Mouse (Mus musculus) cerebellum, adult 2 months (tissue): ENCODE data around the gene Plekhh2. TPM values are rescaled to one million over a fixed set of nuclear protein-coding genes. Genes with fewer than 3 reads are reported as not detected.

Source experiments
- DNase-seq, 2 experiments: peaks; one replicate each; pipeline ENCODE4 v3.0.0; 2021
- H3K27ac ChIP-seq: fragments of 200-500 bp; 2 replicates; pipeline ENCODE4 v1.5.1; 2012; ENCODE audit warnings: low read length, control low read depth, inconsistent platforms; ENCODE audit not compliant: insufficient read depth
- H3K27me3 ChIP-seq: fragments of 200-500 bp; 2 replicates; pipeline ENCODE4 v1.6.1; 2012; ENCODE audit warnings: inconsistent platforms, mild to moderate bottlenecking, low read length, moderate library complexity; ENCODE audit not compliant: control insufficient read depth, insufficient read depth
- H3K4me1 ChIP-seq: fragments of 200-500 bp; 2 replicates; pipeline ENCODE4 v1.6.1; 2011; ENCODE audit warnings: low read length; ENCODE audit not compliant: control insufficient read depth, insufficient read depth
- H3K4me3 ChIP-seq: fragments of 200-500 bp; replicated peaks from 2 replicates; pipeline ENCODE3; 2011; ENCODE audit warnings: mild to moderate bottlenecking, low read depth, low read length, control low read depth; ENCODE audit not compliant: insufficient read depth
- CTCF ChIP-seq: fragments of 200-500 bp; IDR thresholded peaks from 2 replicates; pipeline ENCODE4 v1.5.1; 2011; ENCODE audit warnings: low read depth, mild to moderate bottlenecking, control low read depth, low read length, moderate library complexity, borderline replicate concordance; ENCODE audit not compliant: insufficient read depth
- POLR2A ChIP-seq: fragments of 200-500 bp; IDR thresholded peaks from 2 replicates; pipeline ENCODE4 v1.6.1; 2011; ENCODE audit warnings: low read length, control low read depth, borderline replicate concordance; ENCODE audit not compliant: insufficient read depth
- whole genome bisulfite sequencing: fragments of 180-500 bp; shearing (Covaris S2); methylation state at CpG from one replicate; pipeline ENCODE4 v1.1.7; 2018; 5-methylcytosine and 5-hydroxymethylcytosine counted together
- polyA plus RNA-seq: library from polyadenylated mRNA; depleted of rRNA; stranded (reverse); fragments of >200 nt; gene quantifications from 2 replicates; pipeline ENCODE4 v1.2.3, GENCODE M21; 2012

Gene Plekhh2
- polyA plus RNA-seq, 1 experiment = 5.3 TPM

DNA sequence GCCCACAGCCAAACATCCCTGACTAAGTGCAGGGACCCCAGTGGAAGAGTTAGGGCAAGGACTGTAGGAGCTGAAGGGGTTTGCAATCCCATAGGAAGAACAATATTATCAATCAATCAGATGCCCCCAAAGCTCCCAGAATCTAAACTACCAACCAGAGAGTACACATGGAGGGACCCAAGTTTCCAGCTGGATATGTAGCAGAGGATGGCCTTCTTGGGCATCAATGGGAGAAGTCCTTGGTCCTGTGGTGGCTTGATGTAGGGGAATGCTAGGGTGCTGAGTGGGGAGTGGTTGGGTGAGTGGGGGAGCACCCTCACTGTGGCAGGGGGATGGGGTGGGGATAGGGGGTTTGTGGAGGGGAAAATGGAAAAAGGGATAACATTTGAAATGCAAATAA lies 8.4 kb downstream of the Plekhh2 start:
- H3K27ac ChIP-seq = no peak overlapping the region
- DNase-seq = no peak
- TF ChIP-seq CTCF = no peak
- TF ChIP-seq POLR2A = no peak
- H3K4me1 ChIP-seq = no peaks in the 10 kb centered on the region
- H3K4me3 ChIP-seq = no peak overlapping the region
- H3K27me3 ChIP-seq = no peaks in the 10 kb centered on the region

GRCm38 (mm10) chr17:84529356-84529755 lies 17.7 kb downstream of the Plekhh2 start:
- Histone ChIP-seq H3K4me3 (no peak overlapping the region), H3K27me3 (no peaks in the 10 kb centered on the region; the same call in 1 of the 2 replicates), H3K27ac (no peak overlapping the region; the same call in 1 of the 2 replicates), H3K4me1 (no peaks in the 10 kb centered on the region)
- 24% methylated on average over 4 of the region's 4 CpGs for WGBS
- no peak for DNase-seq
- TF ChIP-seq CTCF (no peak), POLR2A (no peak)

DNA sequence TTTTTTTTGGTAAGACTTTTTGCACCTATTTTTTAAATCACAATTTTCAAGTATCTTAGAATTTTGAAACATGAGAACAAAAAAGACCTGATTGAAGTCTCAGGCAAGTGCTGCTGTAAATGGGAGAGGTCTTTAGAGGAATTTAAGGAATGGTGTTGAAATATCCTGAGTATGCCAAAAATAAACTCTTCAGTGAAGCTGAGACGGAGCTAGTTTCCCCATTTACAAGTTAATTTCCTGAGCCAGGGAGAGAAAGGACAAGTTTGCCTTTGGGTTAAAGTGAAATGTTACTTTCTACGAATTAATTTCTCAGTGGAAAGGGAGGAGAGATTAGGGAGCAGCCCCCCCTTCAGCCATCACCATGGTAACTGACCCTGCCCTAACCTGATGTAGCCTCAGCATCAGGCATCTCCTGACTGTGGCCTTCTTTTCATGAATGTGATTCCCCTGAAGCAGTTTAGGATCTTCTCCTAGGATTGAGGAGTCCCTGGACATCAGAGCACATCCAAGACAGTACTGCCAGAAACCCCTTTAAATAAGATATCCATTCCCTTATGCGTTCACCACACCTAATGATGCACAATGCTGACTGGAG lies 18.6 kb downstream of the Plekhh2 start:
- no peak overlapping the region for H3K4me3 ChIP-seq
- TF ChIP-seq POLR2A (no peak), CTCF (no peak)
- H3K4me1 ChIP-seq = no peaks in the 10 kb centered on the region
- DNase-seq = no peak
- H3K27me3 ChIP-seq = no peaks in the 10 kb centered on the region; the same call in 1 of the 2 replicates
- no peak overlapping the region for H3K27ac ChIP-seq
- WGBS = 64% methylated on average over 3 of the region's 3 CpGs

DNA sequence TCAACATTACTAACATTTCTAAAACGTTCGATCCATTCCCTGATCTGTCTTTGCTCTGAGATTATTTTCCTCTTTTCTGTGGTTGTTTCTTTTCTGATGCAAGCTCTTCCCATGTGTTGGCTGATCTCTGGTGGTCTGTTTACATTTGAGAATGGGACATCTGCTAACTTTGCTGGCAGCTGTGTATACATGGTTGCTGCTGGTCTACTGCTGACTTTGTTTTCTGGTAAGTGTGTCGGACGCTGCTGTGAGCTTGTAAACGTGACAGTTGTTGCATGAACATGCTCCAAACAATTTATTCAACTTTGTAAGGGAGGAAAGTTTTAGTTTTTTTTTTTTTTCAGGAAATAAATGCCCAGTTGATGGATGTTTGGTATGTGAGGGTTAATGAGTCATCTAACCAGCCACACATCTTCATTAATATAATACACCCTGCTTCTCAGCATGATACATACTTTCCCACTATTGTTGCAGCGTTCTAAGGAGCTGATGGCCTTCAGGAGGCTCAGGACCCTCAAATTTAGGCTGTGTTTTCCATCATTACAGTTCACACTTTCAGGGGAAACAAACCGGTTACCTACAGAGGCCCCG lies 21.3 kb downstream of the Plekhh2 start:
- TF ChIP-seq POLR2A (no peak), CTCF (no peak)
- Histone ChIP-seq H3K4me1 (no peaks in the 10 kb centered on the region), H3K27ac (no peak overlapping the region), H3K27me3 (no peaks in the 10 kb centered on the region; the same call in 1 of the 2 replicates), H3K4me3 (no peak overlapping the region)
- DNase-seq = no peak
- 49% methylated on average over 8 of the region's 8 CpGs for WGBS

- WGBS = 36% methylated on average over 4 of the region's 4 CpGs
- H3K4me3 ChIP-seq = no peak overlapping the region
- no peak for TF ChIP-seq POLR2A
- no peak for TF ChIP-seq CTCF
- H3K27ac ChIP-seq = no peak overlapping the region
- no peaks in the 10 kb centered on the region for H3K4me1 ChIP-seq
- no peaks in the 10 kb centered on the region; the same call in 1 of the 2 replicates for H3K27me3 ChIP-seq
- no peak for DNase-seq
These were observed 22.1 kb downstream of the Plekhh2 start for GRCm38 (mm10) chr17:84533841-84534240.

- no peaks in the 10 kb centered on the region; the same call in 1 of the 2 replicates for H3K27me3 ChIP-seq
- H3K4me3 ChIP-seq = no peak overlapping the region
- WGBS = 62% methylated on average over 2 of the region's 2 CpGs
- H3K27ac ChIP-seq = no peak overlapping the region
- DNase-seq = no peak
- TF ChIP-seq POLR2A (no peak), CTCF (no peak)
- no peaks in the 10 kb centered on the region for H3K4me1 ChIP-seq
These were observed 22.9 kb downstream of the Plekhh2 start for GRCm38 (mm10) chr17:84534632-84535031.

- Histone ChIP-seq H3K27ac (no peak overlapping the region), H3K27me3 (no peaks in the 10 kb centered on the region; the same call in 1 of the 2 replicates), H3K4me1 (no peaks in the 10 kb centered on the region), H3K4me3 (no peak overlapping the region)
- DNase-seq = no peak
- 38% methylated on average over 4 of the region's 4 CpGs for WGBS
- no peak for TF ChIP-seq CTCF
- TF ChIP-seq POLR2A = no peak
These were observed 23.5 kb downstream of the Plekhh2 start for GRCm38 (mm10) chr17:84535226-84535625.

DNA sequence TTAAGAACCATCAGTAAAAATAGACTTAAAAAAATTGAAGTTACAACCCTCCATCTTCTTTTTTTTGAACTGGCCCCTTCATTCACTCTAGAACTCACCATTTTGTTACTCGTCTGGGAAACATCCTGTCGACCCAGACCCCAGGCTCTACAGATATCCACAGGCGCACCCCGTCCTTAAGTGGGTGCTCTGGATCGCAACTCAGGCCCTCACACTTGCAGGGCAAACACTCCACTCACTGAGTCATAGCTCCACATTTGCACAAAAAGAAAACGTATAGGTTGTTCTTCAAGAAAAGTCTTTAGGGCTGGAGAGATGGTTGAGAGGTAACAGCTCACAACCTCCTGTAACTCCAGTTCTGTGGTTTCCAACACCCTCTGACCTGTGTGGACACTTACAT lies 25.6 kb downstream of the Plekhh2 start:
- Histone ChIP-seq H3K27ac (no peak overlapping the region), H3K27me3 (no peaks in the 10 kb centered on the region; the same call in 1 of the 2 replicates), H3K4me3 (no peak overlapping the region), H3K4me1 (no peaks in the 10 kb centered on the region)
- TF ChIP-seq CTCF = no peak
- TF ChIP-seq POLR2A = no peak
- 97% methylated on average over 6 of the region's 6 CpGs for WGBS
- DNase-seq = no peak
